Mouse (Mus musculus) stomach, postnatal 0 days (tissue): ENCODE results near the gene Ptbp1. TPM values are rescaled to one million over a fixed set of nuclear protein-coding genes. Genes with fewer than 3 reads are reported as not detected.

Source experiments
- ATAC-seq: fragments of 200-750 bp; cut with Nextera tagmentation; 2 replicates; pipeline ENCODE4 v1.8.0; 2017; ENCODE audit not compliant: low FRiP score, low TSS enrichment
- DNase-seq: peaks from one replicate; pipeline ENCODE4 v3.0.0-alpha.2; 2016; ENCODE audit warnings: low spot score
- H3K27ac ChIP-seq: fragments of 300-500 bp; sonication (generic); replicated peaks from 2 replicates; pipeline ENCODE4 v1.5.1; 2014; ENCODE audit warnings: mild to moderate bottlenecking, control low read depth
- H3K27me3 ChIP-seq: fragments of 300-500 bp; sonication (generic); 2 replicates; pipeline ENCODE4 v1.6.1; 2014; ENCODE audit warnings: low read length; ENCODE audit not compliant: control insufficient read depth, insufficient read depth
- H3K36me3 ChIP-seq: fragments of 300-500 bp; sonication (generic); 2 replicates; pipeline ENCODE4 v1.6.1; 2014; ENCODE audit warnings: low read length, mixed read lengths; ENCODE audit not compliant: control insufficient read depth, insufficient read depth
- H3K4me1 ChIP-seq: fragments of 300-500 bp; sonication (generic); replicated peaks from 2 replicates; pipeline ENCODE4 v1.6.1; 2014; ENCODE audit warnings: antibody characterized with exemption; ENCODE audit not compliant: control insufficient read depth, insufficient read depth
- H3K4me2 ChIP-seq: fragments of 300-500 bp; sonication (generic); replicated peaks from 2 replicates; pipeline ENCODE4 v1.6.1; 2014; ENCODE audit warnings: low read depth, mild to moderate bottlenecking, control low read depth, moderate library complexity
- H3K4me3 ChIP-seq: fragments of 300-500 bp; sonication (generic); 2 replicates; pipeline ENCODE4 v1.5.1; 2014; ENCODE audit warnings: low read depth, low read length, control low read depth
- H3K9ac ChIP-seq: fragments of 300-500 bp; sonication (generic); 2 replicates; pipeline ENCODE4 v1.6.1; 2014; ENCODE audit warnings: mild to moderate bottlenecking, low read length, control low read depth, mixed read lengths
- H3K9me3 ChIP-seq: fragments of 300-500 bp; sonication (generic); 2 replicates; pipeline ENCODE4 v1.6.1; 2016; ENCODE audit warnings: low read length; ENCODE audit not compliant: control insufficient read depth
- CTCF ChIP-seq: IDR thresholded peaks from 2 replicates; pipeline ENCODE4 v1.5.1; 2016; ENCODE audit warnings: antibody characterized with exemption, low read depth, mild to moderate bottlenecking, moderate library complexity
- EP300 ChIP-seq: optimal IDR thresholded peaks from 2 replicates; pipeline ENCODE3; 2016; ENCODE audit warnings: antibody characterized with exemption
- WGBS: fragments of 180-500 bp; shearing (Covaris S2); extraction: QIAGEN DNeasy Blood & Tissue Kit; methylation state at CpG from one replicate; pipeline ENCODE4 v1.1.7; 2014; 5-methylcytosine and 5-hydroxymethylcytosine counted together
- polyA plus RNA-seq: library from polyadenylated mRNA; unstranded; fragments of >200 nt; fragmentation: Nextera tagmentation; extraction: Ambion mirVana; gene quantifications from 2 replicates; pipeline ENCODE4 v1.2.1, GENCODE M21; 2015

Gene Ptbp1
- polyA plus RNA-seq, 1 experiment from 2014 or later = 99.3 TPM

DNA sequence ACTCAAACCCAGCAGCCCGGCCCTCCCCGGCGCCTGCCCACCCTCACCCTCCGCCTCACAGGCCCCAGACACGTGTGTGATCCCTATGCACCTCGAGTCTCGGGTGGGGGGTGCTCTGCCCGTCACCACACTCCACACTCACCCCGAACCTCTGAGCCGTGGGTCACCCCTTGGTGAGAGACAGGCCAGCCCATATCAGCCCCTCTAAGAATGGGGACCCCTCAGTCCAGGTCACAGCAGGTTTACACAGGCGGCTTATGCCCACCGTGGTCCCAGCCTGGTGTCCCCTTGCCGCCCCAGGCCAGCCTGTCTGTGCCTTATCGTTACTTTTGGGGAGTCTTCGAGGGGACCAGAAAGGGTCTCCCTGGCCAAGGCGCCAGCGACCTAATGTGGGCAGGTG lies 34.6 kb upstream of the Ptbp1 start:
- TF ChIP-seq CTCF = no peak
- TF ChIP-seq EP300 = no peak
- Histone ChIP-seq H3K4me2 (no peak overlapping the region), H3K4me3 (no peak overlapping the region), H3K4me1 (0 out of 2 replicates have a peak, but pooled peaks cover 4% of the 10 kb centered on the region), H3K27me3 (no peaks in the 10 kb centered on the region), H3K27ac (no peak overlapping the region), H3K9me3 (no peaks in the 10 kb centered on the region), H3K9ac (no peak overlapping the region), H3K36me3 (no peaks in the 10 kb centered on the region)
- ATAC-seq (no peak), DNase-seq (no peak)
- WGBS = 89% methylated on average over 17 of the region's 17 CpGs

GRCm38 (mm10) chr10:79820277-79820676 lies 34.0 kb upstream of the Ptbp1 start:
- Histone ChIP-seq H3K9me3 (no peaks in the 10 kb centered on the region), H3K9ac (no peak overlapping the region), H3K4me1 (0 out of 2 replicates have a peak, but pooled peaks cover 7% of the 10 kb centered on the region), H3K4me3 (no peak overlapping the region), H3K27ac (peak overlapping the region; percentile 70), H3K36me3 (no peaks in the 10 kb centered on the region), H3K4me2 (peak overlapping the region; percentile 23; the same call in 1 of the 2 replicates), H3K27me3 (no peaks in the 10 kb centered on the region)
- 67% methylated on average over 8 of the region's 8 CpGs for WGBS
- no peak for DNase-seq
- no peak for TF ChIP-seq CTCF
- TF ChIP-seq EP300 = no peak
- no peak for ATAC-seq

DNA sequence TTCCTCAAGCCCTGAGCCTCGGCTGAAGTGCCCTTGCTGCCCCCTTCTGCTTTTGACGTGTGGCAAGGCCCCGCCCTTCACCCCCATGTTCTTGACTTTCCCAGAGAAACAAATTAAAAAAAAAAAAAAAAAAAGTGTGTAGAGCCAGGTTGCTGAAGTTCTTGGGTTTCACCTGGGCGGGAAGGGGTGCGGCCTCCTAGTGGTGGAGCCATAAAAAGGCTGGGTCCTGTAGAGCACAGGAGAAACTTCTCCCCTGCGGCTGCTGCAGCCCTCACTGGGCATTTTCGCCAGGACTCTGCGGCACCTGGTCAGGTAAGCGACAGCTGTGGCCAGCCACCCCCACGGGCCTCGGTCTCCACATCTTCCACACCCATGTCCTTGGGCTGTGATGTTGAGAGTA lies 33.4 kb upstream of the Ptbp1 start, which contains the start of gene Misp:
TSS of gene Misp (plus strand) at position 208 of the 400 bp plus-strand sequence.
- TF ChIP-seq EP300 (no peak), CTCF (peak; percentile 61)
- Histone ChIP-seq H3K9ac (peak within 1 kb of the TSS; percentile 56), H3K27ac (peak within 1 kb of the TSS; percentile 91), H3K4me1 (0 out of 2 replicates have a peak, but pooled peaks cover 7% of the 10 kb centered on the region), H3K27me3 (no peaks in the 10 kb centered on the region), H3K4me2 (peak within 1 kb of the TSS; percentile 48), H3K9me3 (no peaks in the 10 kb centered on the region), H3K4me3 (peak within 1 kb of the TSS; percentile 2; the same call in 1 of the 2 replicates), H3K36me3 (no peaks in the 10 kb centered on the region)
- no peak for ATAC-seq
- DNase-seq = peak; percentile 84
- 48% methylated on average over 11 of the region's 11 CpGs for WGBS

GRCm38 (mm10) chr10:79821731-79822130 lies 32.5 kb upstream of the Ptbp1 start:
- Histone ChIP-seq H3K9me3 (no peaks in the 10 kb centered on the region), H3K9ac (peak overlapping the region; percentile 56), H3K27ac (peak overlapping the region; percentile 91), H3K36me3 (no peaks in the 10 kb centered on the region), H3K27me3 (no peaks in the 10 kb centered on the region), H3K4me3 (peak overlapping the region; percentile 2; the same call in 1 of the 2 replicates), H3K4me2 (peak overlapping the region; percentile 48), H3K4me1 (0 out of 2 replicates have a peak, but pooled peaks cover 7% of the 10 kb centered on the region)
- DNase-seq (no peak), ATAC-seq (no peak)
- WGBS = 80% methylated on average over 12 of the region's 12 CpGs
- no peak for TF ChIP-seq EP300
- no peak for TF ChIP-seq CTCF

DNA sequence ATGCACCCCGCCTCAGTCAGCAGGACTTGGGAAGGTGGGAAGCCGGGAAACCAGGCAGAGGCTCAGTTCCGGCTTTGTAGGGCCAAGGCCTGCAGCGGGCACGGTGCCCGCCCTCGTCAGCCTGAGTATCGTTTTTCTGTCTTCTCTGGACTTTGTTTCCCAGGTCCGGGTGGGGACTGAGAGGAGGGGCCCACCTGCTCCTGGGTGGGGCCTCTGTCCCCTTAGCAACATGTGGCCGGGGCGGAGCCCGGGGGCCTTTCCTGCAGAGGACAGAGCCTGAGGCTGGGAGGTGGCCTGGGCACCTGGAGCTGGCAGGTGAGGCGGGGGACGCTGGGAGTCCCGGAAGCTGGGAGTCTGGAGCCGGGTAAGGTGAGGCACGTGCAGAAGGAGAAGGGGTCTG lies 31.9 kb upstream of the Ptbp1 start:
- WGBS = 29% methylated on average over 14 of the region's 17 CpGs
- Histone ChIP-seq H3K4me2 (peak overlapping the region; percentile 48), H3K9me3 (no peaks in the 10 kb centered on the region), H3K36me3 (no peaks in the 10 kb centered on the region), H3K27me3 (no peaks in the 10 kb centered on the region), H3K9ac (peak overlapping the region; percentile 56), H3K4me3 (peak overlapping the region; percentile 26), H3K27ac (peak overlapping the region; percentile 91), H3K4me1 (0 out of 2 replicates have a peak, but pooled peaks cover 7% of the 10 kb centered on the region)
- peak; percentile 95 for DNase-seq
- no peak for TF ChIP-seq EP300
- no peak for TF ChIP-seq CTCF
- peak; percentile 82 for ATAC-seq

- ATAC-seq = peak; percentile 36
- 55% methylated on average over 6 of the region's 6 CpGs for WGBS
- Histone ChIP-seq H3K27me3 (no peaks in the 10 kb centered on the region), H3K27ac (peak overlapping the region; percentile 91), H3K9ac (peak overlapping the region; percentile 48), H3K4me1 (0 out of 2 replicates have a peak, but pooled peaks cover 7% of the 10 kb centered on the region), H3K9me3 (no peaks in the 10 kb centered on the region), H3K4me2 (peak overlapping the region; percentile 48), H3K36me3 (no peaks in the 10 kb centered on the region), H3K4me3 (peak overlapping the region; percentile 26)
- DNase-seq = peak; percentile 86
- TF ChIP-seq EP300 = no peak
Observed at GRCm38 (mm10) chr10:79823011-79823410, 31.2 kb upstream of the Ptbp1 start.
